Mouse (Mus musculus) spleen, adult 2 months (tissue): ENCODE measurements at regions not wholly inside any gene's neighbourhood (a gene's known extent, or its start where the extent isn't known, plus 50 kb on each side); places are given as distances from the start of the nearest gene placed in this dataset.

ENCODE experiments used
- CTCF ChIP-seq: fragments of 200-500 bp; IDR thresholded peaks from 2 replicates; pipeline ENCODE4 v1.5.1; 2011; ENCODE audit warnings: mild to moderate bottlenecking, inconsistent platforms; ENCODE audit not compliant: insufficient read depth, insufficient read length, insufficient replicate concordance; ENCODE audit errors: extremely low read depth
- POLR2A ChIP-seq: fragments of 200-500 bp; IDR thresholded peaks from 2 replicates; pipeline ENCODE4 v1.6.1; 2011; ENCODE audit warnings: low read depth, low read length, inconsistent platforms

DNA sequence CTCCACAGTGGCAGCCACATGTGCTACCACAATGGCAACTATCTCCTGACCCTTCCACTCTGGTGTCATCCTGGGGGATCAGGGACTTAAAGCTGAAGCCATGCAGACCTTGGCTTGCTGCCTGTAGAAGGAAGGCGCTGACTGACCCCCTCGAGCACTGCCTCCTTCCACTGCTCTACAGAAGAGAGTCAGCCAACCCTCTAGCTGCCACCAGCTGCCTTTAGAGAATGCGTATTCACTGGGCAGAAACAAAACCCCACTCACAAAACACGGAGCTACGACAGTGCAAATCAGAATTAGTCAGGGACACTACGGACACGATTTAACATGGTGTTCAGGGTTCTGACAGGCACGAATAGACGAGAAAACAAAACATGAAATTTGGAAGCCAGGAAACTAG, 67.1 kb upstream of the A530016L24Rik start:
- TF ChIP-seq CTCF (no peak), POLR2A (no peak)
